Mouse (Mus musculus) embryonic facial prominence, embryonic 11.5 days (tissue): ENCODE results near the gene Ppp1r9a. TPM values are rescaled to one million over a fixed set of nuclear protein-coding genes. Genes with fewer than 3 reads are reported as not detected.
A peak's percentile ranks its signal among the peaks of the same experiment; 100 is the strongest.
"Not testable (repeated sequence)": the region's sequence is repeated elsewhere in the genome, so short reads cannot be mapped to it uniquely, and the experiment has no call there.

ENCODE experiments used
- ATAC-seq: fragments of 200-750 bp; cut with Nextera tagmentation; replicated peaks from 2 replicates; pipeline ENCODE4 v1.8.0; 2017; ENCODE audit warnings: low read depth; ENCODE audit not compliant: insufficient number of reproducible peaks, low FRiP score, low TSS enrichment
- DNase-seq: peaks from one replicate; pipeline ENCODE4 v3.0.0-alpha.2; 2015; ENCODE audit warnings: low spot score
- H3K27ac ChIP-seq: fragments of 300-500 bp; sonication (generic); replicated peaks from 2 replicates; pipeline ENCODE4 v1.5.1; 2014; ENCODE audit warnings: mild to moderate bottlenecking, low read depth, low read length, control low read depth
- H3K27me3 ChIP-seq: fragments of 300-500 bp; sonication (generic); 2 replicates; pipeline ENCODE4 v1.6.1; 2014; ENCODE audit warnings: mild to moderate bottlenecking, low read length, moderate library complexity, mixed read lengths; ENCODE audit not compliant: control insufficient read depth, insufficient read depth
- H3K36me3 ChIP-seq: fragments of 300-500 bp; sonication (generic); replicated peaks from 2 replicates; pipeline ENCODE4 v1.6.1; 2014; ENCODE audit warnings: low read depth, mild to moderate bottlenecking, low read length, moderate library complexity, mixed read lengths; ENCODE audit not compliant: control insufficient read depth, insufficient read depth
- H3K4me1 ChIP-seq: fragments of 300-500 bp; sonication (generic); 2 replicates; pipeline ENCODE4 v1.6.1; 2014; ENCODE audit warnings: low read length, mixed read lengths; ENCODE audit not compliant: control insufficient read depth, insufficient read depth
- H3K4me2 ChIP-seq: fragments of 300-500 bp; sonication (generic); 2 replicates; pipeline ENCODE4 v1.6.1; 2014; ENCODE audit warnings: low read depth, mild to moderate bottlenecking, control low read depth, low read length, moderate library complexity
- H3K4me3 ChIP-seq: fragments of 300-500 bp; sonication (generic); 2 replicates; pipeline ENCODE4 v1.5.1; 2014; ENCODE audit warnings: low read depth, low read length, control low read depth
- H3K9ac ChIP-seq: fragments of 300-500 bp; sonication (generic); replicated peaks from 2 replicates; pipeline ENCODE4 v1.6.1; 2014; ENCODE audit warnings: mild to moderate bottlenecking, control low read depth, low read length
- H3K9me3 ChIP-seq: fragments of 300-500 bp; sonication (generic); replicated peaks from 2 replicates; pipeline ENCODE4 v1.6.1; 2016; ENCODE audit warnings: mild to moderate bottlenecking, low read length, inconsistent platforms, mixed read lengths; ENCODE audit not compliant: control insufficient read depth
- WGBS: fragments of 180-500 bp; shearing (Covaris S2); extraction: QIAGEN DNeasy Blood & Tissue Kit; methylation state at CpG from one replicate; pipeline ENCODE4 v1.1.7; 2014; 5-methylcytosine and 5-hydroxymethylcytosine counted together
- polyA plus RNA-seq: library from polyadenylated mRNA; unstranded; fragments of >200 nt; fragmentation: Nextera tagmentation; extraction: Ambion mirVana; gene quantifications from 2 replicates; pipeline ENCODE4 v1.2.1, GENCODE M21; 2014

Gene Ppp1r9a
- polyA plus RNA-seq, result 14.4 and 15.8 TPM in 2 replicates

DNA sequence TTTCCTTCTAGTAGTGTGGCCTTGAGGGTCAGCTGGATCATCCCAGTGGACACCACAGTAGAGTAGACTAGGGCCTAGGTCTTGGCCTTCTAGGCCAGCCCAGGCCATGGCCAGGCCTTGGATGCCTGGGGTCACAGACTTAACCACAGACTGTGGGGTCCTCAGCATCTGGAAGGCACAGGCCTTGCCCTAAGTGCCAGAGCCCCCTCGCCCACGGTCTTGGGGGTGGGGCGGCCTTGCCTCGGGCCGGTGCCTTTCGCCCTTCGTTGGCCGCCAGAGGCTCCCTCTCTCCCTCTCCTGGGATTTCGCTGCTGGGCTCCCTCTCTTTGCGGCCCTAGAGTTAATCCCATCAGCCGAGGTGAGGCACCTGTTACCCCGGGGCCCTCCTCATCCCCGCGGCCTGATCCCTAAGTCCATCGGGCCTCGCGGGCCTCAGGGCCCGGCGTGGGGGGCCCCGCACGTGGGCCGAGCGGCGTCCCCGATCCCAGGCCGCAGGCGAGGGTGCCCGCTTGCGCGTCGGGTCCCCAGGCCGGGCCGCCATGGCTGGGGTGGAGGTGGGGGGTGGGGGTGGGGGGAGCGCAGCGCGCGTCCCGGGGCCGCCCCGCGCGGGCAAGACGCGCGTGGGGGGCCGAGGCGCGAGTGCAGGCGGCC, at the start of gene Ppp1r9a:
TSS of gene Ppp1r9a (plus strand) at position 244 of the 651 bp plus-strand sequence.
- ATAC-seq (peak; percentile 77), DNase-seq (peak; percentile 65)
- peak within 1 kb of the TSS; percentile 94 for H3K4me2 ChIP-seq
- no peaks in the 10 kb centered on the region for H3K36me3 ChIP-seq
- H3K27ac ChIP-seq, result peak within 1 kb of the TSS; percentile 77
- H3K4me1 ChIP-seq, result no peaks in the 10 kb centered on the region; the same call in 1 of the 2 replicates
- no peaks in the 10 kb centered on the region for H3K27me3 ChIP-seq
- H3K9me3 ChIP-seq, result no peaks in the 10 kb centered on the region
- H3K9ac ChIP-seq, result peak within 1 kb of the TSS; percentile 84
- peak within 1 kb of the TSS; percentile 56 for H3K4me3 ChIP-seq
- under 1% methylated on average over 30 of the region's 49 CpGs for WGBS

DNA sequence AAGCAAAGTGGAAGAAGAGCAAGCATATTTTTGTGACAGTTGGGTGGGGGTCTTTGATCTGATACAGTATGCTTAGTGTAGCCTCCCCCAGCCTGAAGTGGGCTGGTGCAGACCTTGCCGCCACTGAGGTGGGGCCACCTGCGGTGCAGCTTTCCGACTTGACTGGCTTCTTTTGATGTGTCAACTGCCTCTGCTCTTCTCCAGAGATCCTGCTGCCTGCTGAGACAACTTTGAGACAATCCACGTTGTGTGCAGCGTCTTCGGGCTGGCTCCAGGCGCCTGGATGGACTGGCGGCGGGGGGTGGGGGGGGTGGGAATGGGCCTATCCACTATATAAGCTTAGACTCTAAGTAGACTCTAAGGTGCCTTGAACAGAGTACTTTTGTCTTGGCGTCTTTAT, 47.5 kb upstream of the Ppp1r9a start:
- no peak overlapping the region for H3K4me3 ChIP-seq
- WGBS, result 58% methylated on average over 10 of the region's 10 CpGs
- no peak overlapping the region for H3K27ac ChIP-seq
- H3K27me3 ChIP-seq, result no peaks in the 10 kb centered on the region
- no peaks in the 10 kb centered on the region for H3K36me3 ChIP-seq
- ATAC-seq (no peak), DNase-seq (no peak)
- H3K9ac ChIP-seq, result no peak overlapping the region
- no peaks in the 10 kb centered on the region for H3K9me3 ChIP-seq
- H3K4me2 ChIP-seq, result no peak overlapping the region
- H3K4me1 ChIP-seq, result no peaks in the 10 kb centered on the region; the same call in 1 of the 2 replicates

DNA sequence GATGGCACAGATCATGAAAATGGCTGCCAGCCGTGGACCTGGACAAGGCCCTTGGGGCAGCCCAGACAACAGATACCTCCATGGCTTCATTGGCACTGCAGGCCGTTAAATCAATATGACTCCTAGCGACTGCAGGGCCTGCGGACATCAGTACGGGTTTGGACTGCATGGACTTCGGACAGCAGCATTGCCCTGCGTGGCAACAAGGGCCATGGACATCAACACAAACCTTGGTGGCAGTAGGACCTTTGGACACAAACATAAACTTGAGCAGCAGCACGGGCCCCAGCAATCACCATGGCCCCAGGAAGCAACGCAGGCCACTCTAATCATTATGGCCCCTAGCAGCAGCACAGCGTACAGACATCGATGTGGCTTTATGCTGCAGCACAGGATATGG, 45.8 kb upstream of the Ppp1r9a start:
- WGBS, result 97% methylated on average over 11 of the region's 11 CpGs
- H3K27me3 ChIP-seq, result no peaks in the 10 kb centered on the region
- H3K4me3 ChIP-seq, result no peak overlapping the region
- H3K9ac ChIP-seq, result no peak overlapping the region
- H3K4me1 ChIP-seq, result no peaks in the 10 kb centered on the region
- ATAC-seq, result no peak
- no peak overlapping the region for H3K27ac ChIP-seq
- no peak overlapping the region for H3K4me2 ChIP-seq
- DNase-seq, result no peak
- no peaks in the 10 kb centered on the region for H3K9me3 ChIP-seq
- H3K36me3 ChIP-seq, result no peaks in the 10 kb centered on the region

DNA sequence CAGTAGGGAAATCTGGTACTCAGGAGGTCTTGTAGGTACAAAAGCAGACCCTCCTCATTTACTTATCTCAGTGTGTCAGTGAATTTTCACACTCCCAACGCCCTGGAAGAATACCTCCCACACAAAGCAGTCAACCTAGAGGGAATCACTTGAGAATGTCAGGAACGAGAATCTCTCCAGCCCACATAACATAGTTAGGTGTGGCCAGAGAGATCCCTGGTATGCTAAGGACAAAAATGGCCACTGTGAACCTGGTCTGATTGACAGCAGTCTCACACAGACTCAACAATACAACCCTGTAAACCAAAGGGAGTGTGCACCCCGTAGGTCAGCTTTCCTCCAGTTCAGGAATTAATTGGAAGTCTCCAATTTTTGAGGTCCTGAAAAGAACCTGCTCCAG, 18.4 kb upstream of the Ppp1r9a start:
- Histone ChIP-seq H3K27me3 (no peaks in the 10 kb centered on the region), H3K4me1 (no peaks in the 10 kb centered on the region), H3K27ac (no peak overlapping the region), H3K36me3 (no peaks in the 10 kb centered on the region), H3K9me3 (no peaks in the 10 kb centered on the region), H3K9ac (no peak overlapping the region), H3K4me2 (no peak overlapping the region), H3K4me3 (no peak overlapping the region)
- WGBS, result 76% methylated on average over 3 of the region's 3 CpGs
- ATAC-seq, result no peak
- no peak for DNase-seq

DNA sequence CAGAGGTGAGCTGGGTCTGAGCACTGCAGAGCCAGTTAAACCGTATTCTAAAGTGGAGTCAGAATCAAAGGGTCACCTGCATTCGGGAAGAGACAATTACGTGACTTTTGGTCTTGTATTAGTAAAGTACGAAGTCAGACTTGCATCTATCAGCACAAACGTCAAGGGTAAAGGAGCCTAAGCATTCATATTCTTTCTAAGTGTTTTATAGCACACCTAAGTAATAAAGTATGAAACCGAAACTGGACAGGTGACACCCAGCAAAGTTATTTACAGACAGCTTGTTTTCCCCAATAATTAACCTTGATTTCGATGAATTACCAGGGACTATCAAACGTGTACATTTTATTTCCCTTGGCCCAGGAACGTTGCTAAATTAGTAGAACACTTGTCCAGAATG, 13.2 kb upstream of the Ppp1r9a start:
- DNase-seq (no peak), ATAC-seq (no peak)
- Histone ChIP-seq H3K27ac (no peak overlapping the region), H3K4me1 (no peaks in the 10 kb centered on the region), H3K4me2 (no peak overlapping the region), H3K4me3 (no peak overlapping the region), H3K9ac (no peak overlapping the region), H3K27me3 (no peaks in the 10 kb centered on the region), H3K9me3 (no peaks in the 10 kb centered on the region), H3K36me3 (no peaks in the 10 kb centered on the region)
- 79% methylated on average over 9 of the region's 9 CpGs for WGBS

DNA sequence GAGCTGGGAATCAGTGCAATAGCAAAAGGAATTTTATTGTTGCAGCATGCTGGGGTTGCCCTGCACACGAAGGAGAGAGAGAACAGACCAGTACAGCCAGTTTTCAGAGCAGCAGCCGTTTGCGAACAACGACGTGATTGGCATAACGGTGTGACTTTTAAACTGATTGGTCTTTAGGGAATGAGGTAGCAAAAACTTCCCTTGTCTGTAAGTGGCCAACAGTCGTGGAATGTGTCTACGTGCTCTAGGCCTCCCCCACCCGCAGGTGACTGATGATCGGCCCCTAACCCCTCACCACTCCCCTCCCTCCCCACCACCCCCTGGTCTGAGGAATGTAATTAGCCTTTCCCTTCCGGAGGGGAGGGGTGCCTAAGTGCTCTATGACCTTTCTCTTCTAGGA, 10.3 kb upstream of the Ppp1r9a start:
- DNase-seq (peak; percentile 30), ATAC-seq (no peak)
- Histone ChIP-seq H3K4me3 (no peak overlapping the region), H3K27me3 (no peaks in the 10 kb centered on the region), H3K27ac (no peak overlapping the region), H3K9ac (no peak overlapping the region), H3K4me1 (no peaks in the 10 kb centered on the region), H3K36me3 (no peaks in the 10 kb centered on the region), H3K4me2 (no peak overlapping the region), H3K9me3 (no peaks in the 10 kb centered on the region)
- 22% methylated on average over 11 of the region's 11 CpGs for WGBS

DNA sequence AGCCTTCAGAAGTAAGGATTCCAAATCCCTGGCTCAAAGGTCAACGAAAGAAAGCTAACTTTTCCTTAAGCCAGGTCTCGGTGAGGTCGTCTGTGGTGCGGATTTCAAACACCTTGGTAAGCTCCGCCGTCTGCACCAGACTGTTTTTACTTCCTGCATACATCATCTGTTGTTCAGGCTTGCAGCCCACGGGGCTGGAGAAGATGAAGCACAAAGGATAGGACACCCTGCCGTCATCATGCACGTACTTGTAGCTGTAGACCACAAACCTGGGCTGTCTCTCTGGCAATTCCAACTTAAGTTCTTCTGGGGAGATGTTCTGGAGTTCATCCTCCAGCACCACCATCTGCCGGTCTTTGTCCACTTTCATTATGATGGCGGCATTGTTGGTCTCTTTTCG, 9.4 kb upstream of the Ppp1r9a start:
- 50% methylated on average over 12 of the region's 12 CpGs for WGBS
- H3K36me3 ChIP-seq, H3K9ac ChIP-seq, H3K4me1 ChIP-seq, DNase-seq, H3K4me2 ChIP-seq, H3K9me3 ChIP-seq, H3K27me3 ChIP-seq, ATAC-seq, H3K4me3 ChIP-seq, H3K27ac ChIP-seq: not testable (repeated sequence)

DNA sequence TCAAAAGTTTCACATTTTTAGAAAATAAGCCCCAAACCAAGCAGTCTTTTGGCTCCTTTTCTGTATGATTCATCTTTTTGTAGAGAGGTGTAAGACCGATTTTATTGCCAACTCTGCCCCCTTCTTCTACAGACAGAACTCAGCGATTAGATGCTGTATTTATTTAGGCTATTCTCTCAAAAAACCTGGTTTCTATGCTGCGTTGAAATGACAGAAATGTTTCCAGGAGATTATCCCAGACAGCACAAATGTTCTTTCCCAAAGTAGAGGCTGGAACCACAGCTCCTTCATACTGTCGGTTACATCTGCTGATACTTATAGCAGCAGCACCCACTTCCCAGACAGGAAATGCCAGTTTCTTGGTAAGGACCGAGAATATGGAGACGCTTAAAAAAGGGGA, 2.8 kb upstream of the Ppp1r9a start:
- no peaks in the 10 kb centered on the region; the same call in 1 of the 2 replicates for H3K4me1 ChIP-seq
- no peak overlapping the region for H3K4me2 ChIP-seq
- no peak overlapping the region for H3K27ac ChIP-seq
- H3K9me3 ChIP-seq, result no peaks in the 10 kb centered on the region
- H3K27me3 ChIP-seq, result no peaks in the 10 kb centered on the region
- no peak for ATAC-seq
- H3K9ac ChIP-seq, result no peak overlapping the region
- H3K36me3 ChIP-seq, result no peaks in the 10 kb centered on the region
- no peak overlapping the region for H3K4me3 ChIP-seq
- 77% methylated on average over 6 of the region's 6 CpGs for WGBS
- DNase-seq, result no peak
